Mouse (Mus musculus) limb, embryonic 11.5 days (tissue): ENCODE results near the gene Pear1. TPM values are rescaled to one million over a fixed set of nuclear protein-coding genes. Genes with fewer than 3 reads are reported as not detected.

Source experiments
- ATAC-seq: fragments of 200-750 bp; cut with Nextera tagmentation; 2 replicates; pipeline ENCODE4 v1.8.0; 2017; ENCODE audit warnings: low read depth; ENCODE audit not compliant: insufficient number of reproducible peaks, low FRiP score, low TSS enrichment
- DNase-seq: peaks from one replicate; pipeline ENCODE4 v3.0.0-alpha.2; 2015; ENCODE audit warnings: low spot score
- H3K27ac ChIP-seq: fragments of 300-500 bp; sonication (generic); replicated peaks from 2 replicates; pipeline ENCODE4 v1.5.1; 2014; ENCODE audit warnings: low read depth, mild to moderate bottlenecking, low read length
- H3K27me3 ChIP-seq: fragments of 300-500 bp; sonication (generic); 2 replicates; pipeline ENCODE4 v1.6.1; 2014; ENCODE audit warnings: mild to moderate bottlenecking, low read length, mixed read lengths; ENCODE audit not compliant: control insufficient read depth, insufficient read depth
- H3K36me3 ChIP-seq: fragments of 300-500 bp; sonication (generic); 2 replicates; pipeline ENCODE4 v1.6.1; 2014; ENCODE audit warnings: mild to moderate bottlenecking, low read length, moderate library complexity, mixed read lengths; ENCODE audit not compliant: control insufficient read depth, insufficient read depth
- H3K4me1 ChIP-seq: fragments of 300-500 bp; sonication (generic); 2 replicates; pipeline ENCODE4 v1.6.1; 2014; ENCODE audit warnings: low read length, mixed read lengths; ENCODE audit not compliant: control insufficient read depth, insufficient read depth
- H3K4me2 ChIP-seq: fragments of 300-500 bp; sonication (generic); 2 replicates; pipeline ENCODE4 v1.6.1; 2014; ENCODE audit warnings: low read depth, mild to moderate bottlenecking, moderate library complexity; ENCODE audit not compliant: severe bottlenecking
- H3K4me3 ChIP-seq: fragments of 300-500 bp; sonication (generic); 2 replicates; pipeline ENCODE4 v1.5.1; 2014; ENCODE audit warnings: low read depth, low read length
- H3K9ac ChIP-seq: fragments of 300-500 bp; sonication (generic); 2 replicates; pipeline ENCODE4 v1.6.1; 2014; ENCODE audit warnings: mild to moderate bottlenecking, low read length
- H3K9me3 ChIP-seq: fragments of 300-500 bp; sonication (generic); 2 replicates; pipeline ENCODE4 v1.6.1; 2016; ENCODE audit warnings: low read length; ENCODE audit not compliant: control insufficient read depth
- WGBS: fragments of 180-500 bp; shearing (Covaris S2); extraction: QIAGEN DNeasy Blood & Tissue Kit; methylation state at CpG from one replicate; pipeline ENCODE4 v1.1.7; 2014; 5-methylcytosine and 5-hydroxymethylcytosine counted together
- polyA plus RNA-seq: library from polyadenylated mRNA; unstranded; fragments of >200 nt; fragmentation: Nextera tagmentation; extraction: Ambion mirVana; gene quantifications from 2 replicates; pipeline ENCODE4 v1.2.1, GENCODE M21; 2014

Pear1 gene
- polyA plus RNA-seq, 1 experiment from 2014 or later, result 11.3 TPM

GRCm38 (mm10) chr3:87745036-87745659 lies 79.0 kb downstream of the Pear1 start:
- peaks cover 17% of the 10 kb centered on the region for H3K4me1 ChIP-seq
- H3K27me3 ChIP-seq, result no peaks in the 10 kb centered on the region
- H3K9ac ChIP-seq, result peak overlapping the region; percentile 55; the same call in 1 of the 2 replicates
- DNase-seq (peak; percentile 56), ATAC-seq (peak; percentile 67)
- H3K4me2 ChIP-seq, result peak overlapping the region; percentile 32
- WGBS, result 21% methylated on average over 18 of the region's 18 CpGs
- H3K36me3 ChIP-seq, result 0 out of 2 replicates have a peak, but pooled peaks cover 2% of the 10 kb centered on the region
- H3K27ac ChIP-seq, result peak overlapping the region; percentile 55; the same call in 1 of the 2 replicates
- no peaks in the 10 kb centered on the region for H3K9me3 ChIP-seq
- 0 out of 2 replicates have a peak overlapping the region, but pooled peaks have one; percentile 6 for H3K4me3 ChIP-seq

- no peak overlapping the region for H3K4me3 ChIP-seq
- H3K9me3 ChIP-seq, result no peaks in the 10 kb centered on the region
- no peak overlapping the region for H3K27ac ChIP-seq
- H3K9ac ChIP-seq, result no peak overlapping the region
- no peak overlapping the region for H3K4me2 ChIP-seq
- 0 out of 2 replicates have a peak, but pooled peaks cover 2% of the 10 kb centered on the region for H3K36me3 ChIP-seq
- H3K27me3 ChIP-seq, result no peaks in the 10 kb centered on the region
- DNase-seq (no peak), ATAC-seq (no peak)
- H3K4me1 ChIP-seq, result peaks cover 17% of the 10 kb centered on the region
- WGBS, result 88% methylated on average over 4 of the region's 4 CpGs
These were observed 80.2 kb downstream of the Pear1 start for GRCm38 (mm10) chr3:87743927-87744326.

- Histone ChIP-seq H3K36me3 (0 out of 2 replicates have a peak, but pooled peaks cover 2% of the 10 kb centered on the region), H3K27me3 (no peaks in the 10 kb centered on the region), H3K27ac (no peak overlapping the region), H3K4me1 (peaks cover 13% of the 10 kb centered on the region), H3K9me3 (no peaks in the 10 kb centered on the region), H3K4me2 (no peak overlapping the region), H3K9ac (no peak overlapping the region), H3K4me3 (no peak overlapping the region)
- no peak for ATAC-seq
- WGBS, result 89% methylated on average over 16 of the region's 16 CpGs
- no peak for DNase-seq
These were observed 81.4 kb downstream of the Pear1 start for GRCm38 (mm10) chr3:87742735-87743134.

GRCm38 (mm10) chr3:87742013-87742412 lies 82.1 kb downstream of the Pear1 start:
- WGBS, result 80% methylated on average over 3 of the region's 3 CpGs
- Histone ChIP-seq H3K4me2 (no peak overlapping the region), H3K36me3 (peaks cover 5% of the 10 kb centered on the region; the same call in 1 of the 2 replicates), H3K9ac (no peak overlapping the region), H3K27me3 (no peaks in the 10 kb centered on the region), H3K4me1 (peaks cover 13% of the 10 kb centered on the region), H3K9me3 (no peaks in the 10 kb centered on the region), H3K4me3 (no peak overlapping the region), H3K27ac (no peak overlapping the region)
- ATAC-seq (no peak), DNase-seq (no peak)

DNA sequence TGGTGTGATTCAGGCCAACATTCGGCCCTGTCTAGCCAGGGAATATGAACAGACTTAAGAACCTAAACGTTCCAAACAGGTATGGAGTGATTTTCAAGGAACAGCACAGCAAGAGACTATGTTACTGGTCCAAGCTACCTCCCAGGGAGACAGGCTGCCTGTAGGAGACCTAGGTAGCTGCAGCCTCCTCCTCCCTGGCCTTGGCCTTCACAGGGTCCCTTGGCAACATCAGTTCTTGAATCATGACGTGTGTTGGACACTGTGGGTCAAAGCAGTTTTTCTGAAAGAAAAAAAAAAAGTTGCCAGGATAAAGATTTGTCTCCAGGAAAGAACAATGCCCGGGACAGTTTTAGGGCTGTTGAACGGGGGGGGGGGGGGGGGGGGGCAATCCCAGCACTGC lies 85.2 kb downstream of the Pear1 start:
- Histone ChIP-seq H3K4me3 (no peak overlapping the region), H3K27me3 (no peaks in the 10 kb centered on the region), H3K36me3 (peaks cover 11% of the 10 kb centered on the region; the same call in 1 of the 2 replicates), H3K4me2 (no peak overlapping the region), H3K9me3 (no peaks in the 10 kb centered on the region), H3K4me1 (no peaks in the 10 kb centered on the region), H3K9ac (no peak overlapping the region), H3K27ac (no peak overlapping the region)
- no peak for DNase-seq
- ATAC-seq, result no peak
- WGBS, result 86% methylated on average over 5 of the region's 5 CpGs

- H3K9me3 ChIP-seq, result no peaks in the 10 kb centered on the region
- H3K4me1 ChIP-seq, result no peaks in the 10 kb centered on the region
- no peak overlapping the region for H3K4me3 ChIP-seq
- H3K9ac ChIP-seq, result no peak overlapping the region
- H3K4me2 ChIP-seq, result no peak overlapping the region
- ATAC-seq, result no peak
- WGBS, result 78% methylated on average over 9 of the region's 9 CpGs
- no peak overlapping the region for H3K27ac ChIP-seq
- peaks cover 17% of the 10 kb centered on the region for H3K36me3 ChIP-seq
- H3K27me3 ChIP-seq, result no peaks in the 10 kb centered on the region
- DNase-seq, result no peak
These were observed 88.8 kb downstream of the Pear1 start for GRCm38 (mm10) chr3:87735335-87735734.

GRCm38 (mm10) chr3:87733984-87734761 lies 89.9 kb downstream of the Pear1 start:
- 87% methylated on average over 11 of the region's 11 CpGs for WGBS
- DNase-seq, result no peak
- Histone ChIP-seq H3K9me3 (no peaks in the 10 kb centered on the region), H3K4me1 (no peaks in the 10 kb centered on the region), H3K27ac (no peak overlapping the region), H3K4me3 (no peak overlapping the region), H3K4me2 (no peak overlapping the region), H3K27me3 (no peaks in the 10 kb centered on the region), H3K9ac (no peak overlapping the region), H3K36me3 (peaks cover 17% of the 10 kb centered on the region)
- no peak for ATAC-seq

DNA sequence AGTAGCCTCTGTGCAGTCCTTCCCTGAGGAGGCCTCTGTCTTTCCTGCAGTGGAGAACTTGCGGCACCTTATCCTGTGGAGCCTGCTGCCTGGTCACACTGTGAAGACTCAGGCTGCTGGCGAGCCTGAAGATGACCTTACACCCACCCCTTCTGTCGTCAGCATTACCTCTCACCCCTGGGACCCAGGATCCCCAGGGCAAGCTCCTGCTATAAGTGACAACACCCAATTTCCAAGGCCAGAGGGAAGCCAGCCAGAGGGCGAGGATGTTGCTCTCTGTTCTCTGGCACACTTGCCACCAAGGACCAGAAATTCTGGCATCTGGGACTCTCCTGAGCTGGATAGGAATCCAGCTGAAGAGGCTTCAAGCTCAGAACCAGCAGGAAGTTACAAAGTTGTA lies 91.0 kb downstream of the Pear1 start:
- Histone ChIP-seq H3K27ac (no peak overlapping the region), H3K4me3 (no peak overlapping the region), H3K9ac (no peak overlapping the region), H3K4me1 (no peaks in the 10 kb centered on the region), H3K9me3 (no peaks in the 10 kb centered on the region), H3K27me3 (no peaks in the 10 kb centered on the region), H3K36me3 (peaks cover 21% of the 10 kb centered on the region), H3K4me2 (no peak overlapping the region)
- DNase-seq, result no peak
- 67% methylated on average over 4 of the region's 4 CpGs for WGBS
- no peak for ATAC-seq
